Mouse (Mus musculus): ENCODE data around the gene Mars.

GRCm38 (mm10) chr10:127288800-127289572 lies 22.6 kb downstream of the Mars start, which contains the start of gene Mbd6:
- TF ChIP-seq CTCF (IDR thresholded peaks at IDR 0.05) (no peak), POLR2A (IDR thresholded peaks at IDR 0.05; ENCODE audit: insufficient read depth, low read depth, low read length) (peak; percentile 67), EP300 (IDR thresholded peaks at IDR 0.05; ENCODE audit: insufficient read depth, low read depth, low read length) (peak; percentile 85)
